ENCODE assay signal across 5 mouse cellular contexts in the genomic region with DNA sequence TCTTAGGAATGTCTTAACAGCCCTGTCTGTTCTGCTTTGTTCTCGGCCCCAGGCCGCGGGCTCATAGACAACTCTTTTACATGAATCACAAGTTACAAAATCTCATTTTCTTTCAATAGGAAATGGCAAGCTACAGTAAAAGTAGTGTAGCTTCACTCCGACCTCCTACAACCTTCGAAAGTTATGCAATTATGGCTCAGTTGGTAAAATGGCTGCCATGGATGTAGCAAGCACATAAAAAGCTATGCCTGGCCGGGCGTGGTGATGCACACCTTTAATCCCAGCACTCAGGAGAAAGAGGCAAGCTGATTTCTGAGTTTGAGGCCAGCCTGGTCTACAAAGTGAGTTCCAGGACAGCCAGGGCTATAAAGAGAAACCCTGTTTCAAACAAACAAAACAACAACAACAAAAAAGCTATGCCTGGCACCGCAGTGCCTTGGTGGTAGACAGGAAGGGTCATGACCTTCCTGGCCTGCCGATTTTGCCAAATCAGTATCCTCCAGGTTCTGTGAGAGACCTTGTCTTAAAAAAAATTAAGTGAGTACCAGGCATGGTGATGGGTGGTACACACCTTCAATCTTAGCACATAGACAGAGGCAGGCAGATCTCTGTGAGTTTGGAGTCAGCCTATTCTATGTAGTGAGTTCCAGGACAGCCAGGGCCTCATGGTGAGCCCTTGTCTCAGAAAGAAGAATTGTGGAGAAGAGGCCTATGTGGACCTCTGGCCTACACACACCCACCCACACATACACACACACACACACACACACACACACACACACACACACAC.
"Had no signal": no experiment of that assay in that cellular context is flagged by ENCODE, and none has a peak within 500 bp of the region (broad histone marks: within the 10 kb centered on the region; RNA-seq: fewer than 3 reads in every experiment).

No protein-coding gene starts in this region.

- H3K27ac ChIP-seq: limb, embryonic 15.5 days; liver, embryonic 14.5 days; midbrain, embryonic 13.5 days; stomach, postnatal 0 days had no signal

- H3K36me3 ChIP-seq: limb, embryonic 15.5 days; midbrain, embryonic 13.5 days had no signal

- H3K9ac ChIP-seq: limb, embryonic 15.5 days; liver, embryonic 14.5 days; midbrain, embryonic 13.5 days had no signal

- H3K4me3 ChIP-seq: limb, embryonic 15.5 days; midbrain, embryonic 13.5 days had no signal

- H3K4me2 ChIP-seq: limb, embryonic 15.5 days; midbrain, embryonic 13.5 days had no signal

- ATAC-seq: midbrain, embryonic 13.5 days had no signal

- H3K9me3 ChIP-seq: limb, embryonic 15.5 days; midbrain, embryonic 13.5 days had no signal

- H3K27me3 ChIP-seq: limb, embryonic 15.5 days had no signal

- H3K4me1 ChIP-seq: limb, embryonic 15.5 days; midbrain, embryonic 13.5 days had no signal

- DNase-seq: right cerebral cortex, postnatal 14 days had no signal
